Mouse (Mus musculus): ENCODE measurements around the gene Pi4k2b. TPM values are rescaled to one million over a fixed set of nuclear protein-coding genes. Genes with fewer than 3 reads are reported as not detected.

The Pi4k2b gene
- 15.5 to 19.2 TPM (median 16.6 TPM) in 4 replicates for total RNA-seq (2023)

GRCm38 (mm10) chr5:52741391-52742111 lies at the start of gene Pi4k2b:
Pi4k2b (plus strand) TSS chr5:52741574.

GRCm38 (mm10) chr5:52775237-52775636 lies 33.9 kb downstream of the Pi4k2b start, which contains the start of gene Zcchc4:
Zcchc4 (plus strand) TSS chr5:52775409.

Other genes with a start within 250 kb of the Pi4k2b start
- not detected in 4 replicates for gene Lgi2, start 175.1 kb upstream of the Pi4k2b start, total RNA-seq (2023)
- gene Sepsecs, start 71.9 kb upstream of the Pi4k2b start, total RNA-seq (2023): 16.0 to 18.9 TPM (median 18.4 TPM) in 4 replicates
- gene Zcchc4, start 33.8 kb downstream of the Pi4k2b start, total RNA-seq (2023): 14.2 to 19.4 TPM (median 16.9 TPM) in 4 replicates
- gene Anapc4, start 92.4 kb downstream of the Pi4k2b start, total RNA-seq (2023): 56.5 to 60.8 TPM (median 57.6 TPM) in 4 replicates

Data from B cell, adult 62 days (primary cell).